Mouse (Mus musculus) R1 (cell line): ENCODE measurements around the gene Tns1.

Experiments
- DNase-seq: peaks from one replicate; pipeline ENCODE4 v3.0.0-alpha.2; 2018; ENCODE audit warnings: low read depth, low spot score

Tns1 gene

DNA sequence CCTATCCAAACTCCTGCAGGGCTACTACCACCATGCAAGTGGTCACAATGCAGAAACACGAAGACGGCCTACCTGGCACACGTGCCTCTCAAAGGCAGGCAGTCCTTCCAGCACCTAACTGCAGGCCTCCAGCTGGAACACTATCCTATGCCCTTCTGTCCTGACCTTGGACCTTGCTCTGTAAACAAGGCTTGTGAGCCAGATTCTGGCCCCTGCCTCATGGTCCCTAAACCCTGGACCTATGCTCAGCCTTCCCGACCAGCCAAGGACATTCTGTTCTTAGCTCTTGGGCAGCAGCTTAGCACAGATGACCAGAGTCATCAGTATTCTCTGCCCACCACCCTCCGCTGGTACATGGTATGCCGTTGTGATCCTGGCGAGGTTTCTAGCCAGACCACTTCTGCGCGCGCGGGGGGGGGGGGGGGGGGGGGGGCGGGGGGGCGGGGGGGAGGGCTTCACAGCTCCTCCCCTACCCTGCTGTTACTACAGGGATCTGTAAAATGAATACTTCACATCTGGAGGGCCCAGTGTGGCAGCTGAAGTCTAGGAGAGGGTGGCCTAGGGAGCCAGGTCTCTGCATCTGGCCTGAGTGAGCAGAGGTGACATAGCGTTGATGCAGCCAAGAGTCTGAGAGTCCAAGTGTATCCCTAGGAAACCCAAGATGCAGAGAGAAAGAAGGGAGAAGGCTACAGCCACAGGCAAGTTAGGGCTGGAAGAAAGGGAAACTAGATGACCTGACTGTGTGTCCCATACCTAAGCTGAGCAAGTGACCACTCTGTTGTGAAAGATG is 109.5 kb downstream of the Tns1 start:
- DNase-seq, result no peak

DNA sequence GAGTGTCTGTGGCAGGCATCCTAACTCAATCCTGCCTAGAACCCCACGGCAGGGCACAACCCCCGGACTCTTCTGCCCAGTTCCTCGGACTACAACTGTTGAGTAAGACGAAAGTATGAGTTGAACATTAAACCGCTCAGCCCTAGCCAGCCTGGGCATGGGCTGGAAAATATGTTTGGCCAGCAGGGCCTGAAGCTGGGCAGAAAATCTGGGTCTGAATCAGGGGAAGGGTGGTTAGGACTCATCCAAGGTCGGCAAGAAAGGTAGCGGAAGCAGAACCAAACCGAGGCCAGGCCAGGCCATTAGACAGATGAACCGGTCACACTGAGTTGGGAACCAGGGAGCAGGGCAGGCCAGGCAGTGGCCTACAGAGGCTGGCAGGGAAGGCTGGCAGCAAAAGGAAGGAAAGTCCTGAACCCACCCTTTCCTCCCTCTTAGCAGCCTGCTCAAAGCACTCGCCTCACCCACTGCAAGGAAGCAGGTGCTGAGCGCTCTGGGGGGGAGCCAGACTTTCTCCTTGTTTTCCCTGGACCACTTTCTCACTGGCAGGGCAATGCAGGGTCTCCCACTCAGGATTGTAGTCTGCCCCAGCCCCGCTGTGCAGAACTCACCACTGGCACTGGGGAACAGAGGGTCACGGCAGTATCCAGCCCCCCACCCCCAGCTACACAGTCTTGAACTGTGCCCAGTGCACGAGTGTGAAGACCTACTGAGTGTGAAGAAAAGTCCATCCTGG is 110.8 kb downstream of the Tns1 start:
- no peak for DNase-seq

GRCm38 (mm10) chr1:74012706-74013105 is 111.5 kb downstream of the Tns1 start:
- no peak for DNase-seq

- no peak for DNase-seq
These were observed 114.8 kb downstream of the Tns1 start for GRCm38 (mm10) chr1:74009495-74009894.

DNA sequence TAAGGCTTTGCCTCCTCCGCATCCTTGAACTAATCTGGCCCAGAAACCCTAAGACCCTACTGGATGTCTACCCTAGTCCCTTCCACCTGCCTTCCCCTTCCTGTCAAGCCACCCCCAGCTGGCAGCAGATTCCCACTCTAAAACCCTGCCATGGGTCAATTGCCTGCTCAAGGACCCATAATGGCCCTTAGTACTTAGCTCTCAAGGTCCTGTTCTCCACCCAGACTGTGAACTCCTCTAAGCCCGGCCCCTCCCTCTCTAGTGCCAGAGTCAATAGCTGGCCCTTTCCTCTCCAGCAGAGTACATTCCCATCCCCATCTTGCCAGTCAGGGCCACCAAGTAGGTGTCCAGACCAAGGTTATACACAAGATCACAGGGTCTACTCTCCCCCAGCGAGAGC is 115.3 kb downstream of the Tns1 start:
- no peak for DNase-seq

DNA sequence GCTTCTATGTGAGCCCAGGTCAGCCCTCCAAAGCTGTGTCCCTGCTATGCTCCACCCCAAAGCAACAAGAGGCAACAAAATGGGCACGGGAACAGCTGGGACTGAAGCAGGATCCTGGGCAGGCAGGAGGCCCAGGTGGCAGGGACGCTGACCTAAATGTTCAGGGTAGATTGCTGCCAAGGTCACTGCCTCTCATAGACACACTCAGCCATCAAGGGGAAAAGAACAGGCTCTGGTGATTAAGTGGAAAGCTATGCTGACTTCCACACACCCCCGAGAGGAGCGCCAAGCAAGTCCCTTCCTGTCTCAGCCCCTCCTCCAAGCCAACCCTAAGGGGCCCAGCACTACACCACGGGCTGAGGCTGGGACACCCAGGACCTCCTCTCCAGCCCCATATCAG is 115.8 kb downstream of the Tns1 start:
- DNase-seq, result no peak

- no peak for DNase-seq
These were observed 116.7 kb downstream of the Tns1 start for GRCm38 (mm10) chr1:74007398-74008050.

- no peak for DNase-seq
These were observed 119.2 kb downstream of the Tns1 start for GRCm38 (mm10) chr1:74005020-74005419.

DNA sequence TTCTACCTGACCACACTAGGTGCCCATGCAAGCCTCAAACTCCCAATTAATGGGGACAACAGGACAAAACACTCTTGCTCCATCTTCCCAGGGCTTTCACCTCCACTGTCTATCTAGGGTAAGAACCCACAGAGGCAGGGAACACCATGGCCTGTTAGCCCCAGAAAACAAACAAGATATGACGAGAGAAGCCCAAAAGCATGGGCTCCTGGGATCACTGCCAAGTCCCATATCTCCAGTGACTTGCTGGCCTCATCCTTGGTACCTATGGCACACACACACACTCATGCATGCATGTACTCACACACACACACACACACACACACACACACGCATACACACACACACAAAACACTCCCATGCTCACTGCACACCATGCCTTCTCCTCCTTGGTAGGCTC is 120.5 kb downstream of the Tns1 start:
- no peak for DNase-seq

- no peak for DNase-seq
These were observed 122.8 kb downstream of the Tns1 start for GRCm38 (mm10) chr1:74001449-74001820.

DNA sequence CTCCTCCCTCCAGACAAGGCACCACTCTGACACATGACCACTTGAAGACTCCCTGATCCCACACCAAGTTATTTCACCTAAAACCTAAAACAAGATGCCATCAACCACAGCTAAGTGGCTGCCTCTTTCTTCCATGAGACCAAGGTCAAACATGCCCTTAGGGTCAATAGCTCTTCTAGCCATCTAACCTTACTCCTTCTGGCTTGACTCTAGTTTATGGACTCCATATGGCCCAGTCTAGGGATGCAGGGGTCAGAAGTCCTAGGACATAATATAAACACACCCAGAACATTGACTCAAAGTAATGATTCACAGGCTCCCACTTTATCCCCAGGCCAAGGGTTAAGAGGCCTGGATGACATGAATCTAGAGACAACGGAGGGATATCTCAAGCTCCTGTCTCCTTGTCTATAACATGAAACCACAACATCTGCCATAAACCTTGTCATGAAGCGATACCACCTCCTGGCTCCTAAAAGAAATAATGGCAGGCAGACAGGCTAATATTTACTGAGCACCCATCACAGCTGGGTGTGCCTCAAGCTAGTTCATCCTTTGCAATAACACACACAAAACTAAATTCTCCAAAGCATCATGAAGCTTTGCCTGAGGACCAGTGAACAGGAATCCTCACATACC is 123.3 kb downstream of the Tns1 start:
- DNase-seq, result no peak

- peak; percentile 27 for DNase-seq
These were observed 124.0 kb downstream of the Tns1 start for GRCm38 (mm10) chr1:74000191-74000651.

- DNase-seq, result no peak
These were observed 124.7 kb downstream of the Tns1 start for GRCm38 (mm10) chr1:73999533-73999932.

DNA sequence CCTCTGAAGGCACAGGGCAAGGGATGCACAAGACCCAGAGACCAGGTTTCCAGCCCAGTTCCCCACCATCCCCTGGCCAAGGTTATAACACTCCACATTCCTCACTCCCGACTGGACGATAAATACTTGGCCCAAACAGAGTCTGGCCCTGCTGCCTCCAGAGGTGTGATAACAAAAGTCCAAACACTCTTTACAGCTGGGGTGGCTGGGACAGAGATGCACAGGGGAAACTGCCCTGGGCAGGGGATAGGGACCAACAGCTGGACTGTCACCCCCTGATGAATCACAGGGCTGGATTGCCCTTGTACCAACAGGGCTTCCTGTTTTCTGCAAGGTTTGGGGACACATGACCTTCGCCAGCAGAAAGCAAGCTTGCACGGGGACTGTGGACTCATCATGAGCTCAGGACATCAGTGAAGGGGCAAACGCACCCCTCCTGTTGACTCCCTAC is 125.3 kb downstream of the Tns1 start:
- DNase-seq, result no peak

GRCm38 (mm10) chr1:73998131-73998865 is 126.0 kb downstream of the Tns1 start:
- no peak for DNase-seq

DNA sequence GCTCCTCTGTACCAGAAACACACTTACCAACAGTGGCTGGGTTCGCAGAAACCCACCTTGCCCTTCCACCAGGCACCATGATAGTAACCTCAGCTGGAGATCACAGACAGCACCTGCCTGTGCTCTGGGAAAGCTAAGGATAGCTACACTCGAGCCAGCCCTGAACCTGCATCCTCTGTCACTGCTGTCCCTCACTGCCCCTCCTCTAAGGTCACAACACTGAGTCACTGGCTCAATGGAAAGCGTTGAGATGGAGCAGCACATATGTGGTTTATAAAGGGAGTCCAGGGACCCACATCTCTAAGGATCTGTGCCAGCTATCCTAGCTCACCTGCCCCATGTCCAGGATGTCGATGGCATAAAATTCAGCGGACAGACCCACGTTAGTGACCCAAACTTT is 126.9 kb downstream of the Tns1 start:
- no peak for DNase-seq

DNA sequence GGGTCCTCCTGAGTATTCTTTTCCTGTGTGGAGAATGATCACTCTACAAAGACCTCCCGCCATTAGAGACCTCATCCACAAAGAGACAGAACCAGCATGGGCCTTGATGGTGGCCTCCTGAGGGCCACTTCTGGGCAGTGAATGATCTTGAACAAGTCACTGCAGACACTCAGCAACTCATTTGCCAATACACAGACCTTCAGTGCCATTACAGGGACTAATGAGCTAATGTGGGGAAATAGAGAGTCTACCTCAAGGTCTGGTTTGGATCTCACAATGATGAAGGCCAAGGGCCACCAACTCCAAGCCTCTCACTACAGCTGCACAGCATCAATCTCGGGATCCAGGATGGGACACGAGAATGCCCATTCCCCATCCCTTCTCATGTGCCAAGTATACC is 127.6 kb downstream of the Tns1 start:
- no peak for DNase-seq

DNA sequence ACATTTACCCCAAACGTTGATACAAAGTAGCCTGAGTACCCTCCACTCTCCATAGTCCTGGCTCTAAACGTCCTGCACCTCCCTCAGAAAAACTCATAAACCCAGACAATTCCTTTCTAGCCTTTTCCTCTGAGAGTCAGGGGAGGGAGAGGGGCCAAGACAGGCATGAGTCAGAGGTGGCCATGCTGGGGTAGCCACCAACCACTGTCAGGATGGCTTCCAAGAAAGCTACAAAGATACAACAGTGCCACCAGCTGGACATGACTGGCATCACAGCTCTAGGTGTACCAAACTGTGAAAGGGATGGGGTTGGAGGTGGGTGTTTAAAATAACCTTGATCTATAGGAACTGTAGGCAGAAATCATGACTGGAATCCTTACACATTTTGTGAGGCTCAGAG is 128.0 kb downstream of the Tns1 start:
- DNase-seq, result peak; percentile 67

GRCm38 (mm10) chr1:73995063-73995810 is 129.0 kb downstream of the Tns1 start:
- no peak for DNase-seq

- DNase-seq, result no peak
These were observed 130.3 kb downstream of the Tns1 start for GRCm38 (mm10) chr1:73993901-73994426.
